11 mouse cellular contexts compared by ENCODE assay signal in the genomic region with DNA sequence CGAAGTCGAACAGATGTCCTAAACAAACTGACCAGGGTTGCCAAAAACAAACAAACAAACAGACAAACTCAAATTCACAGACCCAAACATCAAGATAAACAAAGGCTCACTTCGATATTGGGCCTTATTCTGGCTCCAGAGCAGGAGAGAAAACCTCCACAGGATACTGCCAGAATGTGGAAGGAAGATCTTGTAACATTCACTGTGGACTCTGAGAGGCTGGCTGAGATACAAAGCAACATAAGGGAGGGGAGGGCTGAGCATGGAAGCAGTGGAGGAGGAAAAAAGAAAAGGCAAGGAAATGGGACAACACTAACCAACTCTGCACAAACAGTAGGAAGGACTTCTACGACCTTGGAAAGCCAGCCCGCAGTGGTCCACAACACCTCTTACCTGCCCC. TPM values are rescaled to one million over a fixed set of nuclear protein-coding genes. Genes with fewer than 3 reads are reported as not detected.
DNase-seq lines count a peak whose midpoint lies in the region; ATAC-seq lines count a peak whose summit lies in the region.
"Had no signal": no experiment of that assay in that cellular context is flagged by ENCODE, and none has a peak within 500 bp of the region (broad histone marks: within the 10 kb centered on the region; RNA-seq: fewer than 3 reads in every experiment).

No protein-coding gene starts in this region.

- no peak for ATAC-seq in neural tube, embryonic 12.5 days (ENCODE audit: low FRiP score, low read depth)
- ATAC-seq in hindbrain, embryonic 14.5 days (ENCODE audit: low FRiP score): no peak
- no peak for ATAC-seq in neural tube, embryonic 13.5 days (ENCODE audit: low read depth)

- DNase-seq in cerebellum, adult 18-20 months: peak; percentile 43 to 56
- no peak for DNase-seq in cerebellum, postnatal 4 days (ENCODE audit: low spot score in 2 of 2)
- DNase-seq in neural tube, embryonic 10.5 days (ENCODE audit: extremely low spot score, low spot score): no peak
- no peak for DNase-seq in hindbrain, embryonic 14.5 days (ENCODE audit: low spot score)
- DNase-seq in thymus, postnatal 25 days: no peak
- no peak for DNase-seq in thymus, postnatal 14 days
- DNase-seq: heart, postnatal 10 days; kidney, postnatal 25 days had no signal

- peaks cover 13% of the 10 kb centered on the region for H3K36me3 ChIP-seq in neural tube, embryonic 12.5 days
- peaks cover 14% of the 10 kb centered on the region for H3K36me3 ChIP-seq in hindbrain, embryonic 14.5 days (replicated peaks; ENCODE audit: control insufficient read depth, insufficient read depth)
- H3K36me3 ChIP-seq in neural tube, embryonic 13.5 days: peaks cover 14% of the 10 kb centered on the region

- H3K4me1 ChIP-seq in neural tube, embryonic 12.5 days: peaks cover 11% of the 10 kb centered on the region; the same call in 1 of the 2 replicates
- no peaks in the 10 kb centered on the region; the same call in 1 of the 2 replicates for H3K4me1 ChIP-seq in hindbrain, embryonic 14.5 days (replicated peaks; ENCODE audit: control insufficient read depth, insufficient read depth, low read length)
- peaks cover 9% of the 10 kb centered on the region for H3K4me1 ChIP-seq in neural tube, embryonic 13.5 days (replicated peaks)

- WGBS in neural tube, embryonic 12.5 days: 93% methylated on average over 5 of the region's 5 CpGs
- 89% methylated on average over 5 of the region's 5 CpGs for WGBS in hindbrain, embryonic 14.5 days
- 94% methylated on average over 5 of the region's 5 CpGs for WGBS in neural tube, embryonic 13.5 days

- H3K27ac ChIP-seq in neural tube, embryonic 12.5 days: no peak overlapping the region
- H3K27ac ChIP-seq in hindbrain, embryonic 14.5 days: no peak overlapping the region
- H3K27ac ChIP-seq in neural tube, embryonic 13.5 days (replicated peaks): no peak overlapping the region
- H3K27ac ChIP-seq: liver, embryonic 12.5 days had no signal

- no peak overlapping the region for H3K4me3 ChIP-seq in neural tube, embryonic 12.5 days
- H3K4me3 ChIP-seq in hindbrain, embryonic 14.5 days (replicated peaks; ENCODE audit: low read length): peak overlapping the region; percentile 56
- peak overlapping the region; percentile 71 for H3K4me3 ChIP-seq in neural tube, embryonic 13.5 days

- peak overlapping the region; percentile 94 for H3K4me2 ChIP-seq in neural tube, embryonic 12.5 days (replicated peaks)
- H3K4me2 ChIP-seq in hindbrain, embryonic 14.5 days (replicated peaks): peak overlapping the region; percentile 74
- H3K4me2 ChIP-seq in neural tube, embryonic 13.5 days: peak overlapping the region; percentile 97

- H3K27me3 ChIP-seq in neural tube, embryonic 12.5 days (replicated peaks): no peaks in the 10 kb centered on the region
- H3K27me3 ChIP-seq in hindbrain, embryonic 14.5 days (ENCODE audit: control insufficient read depth, insufficient read depth, low read length): no peaks in the 10 kb centered on the region
- no peaks in the 10 kb centered on the region for H3K27me3 ChIP-seq in neural tube, embryonic 13.5 days

- no peak overlapping the region for H3K9ac ChIP-seq in neural tube, embryonic 12.5 days
- no peak overlapping the region for H3K9ac ChIP-seq in hindbrain, embryonic 14.5 days
- H3K9ac ChIP-seq in neural tube, embryonic 13.5 days: peak overlapping the region; percentile 89; the same call in 1 of the 2 replicates

- H3K9me3 ChIP-seq in neural tube, embryonic 12.5 days: no peaks in the 10 kb centered on the region
- H3K9me3 ChIP-seq in hindbrain, embryonic 14.5 days (ENCODE audit: control insufficient read depth, low read length): 0 out of 2 replicates have a peak, but pooled peaks cover 9% of the 10 kb centered on the region
- H3K9me3 ChIP-seq in neural tube, embryonic 13.5 days: no peaks in the 10 kb centered on the region
- H3K9me3 ChIP-seq: liver, embryonic 12.5 days had no signal

RNA-seq across cellular contexts. Expression of gene Zscan18, which starts 24.3 kb away (rescaled TPM):
- polyA plus RNA-seq in neural tube, embryonic 12.5 days (2016; fragmentation: Nextera tagmentation; extraction: Ambion mirVana): 11.5 and 13.6 TPM in 2 replicates
- 27.7 and 31.0 TPM in 2 replicates for polyA plus RNA-seq in hindbrain, embryonic 14.5 days (2014; fragmentation: Nextera tagmentation; extraction: Ambion mirVana)
- 16.7 and 18.5 TPM in 2 replicates for polyA plus RNA-seq in neural tube, embryonic 13.5 days (2015; fragmentation: Nextera tagmentation; extraction: Ambion mirVana)

RNA-seq across cellular contexts. Expression of gene Zfp329, which starts 39.5 kb away (rescaled TPM):
- 25.5 and 26.4 TPM in 2 replicates for polyA plus RNA-seq in neural tube, embryonic 12.5 days (2016; fragmentation: Nextera tagmentation; extraction: Ambion mirVana)
- polyA plus RNA-seq in hindbrain, embryonic 14.5 days (2014; fragmentation: Nextera tagmentation; extraction: Ambion mirVana): 30.8 and 31.5 TPM in 2 replicates
- polyA plus RNA-seq in neural tube, embryonic 13.5 days (2015; fragmentation: Nextera tagmentation; extraction: Ambion mirVana): 34.3 and 35.5 TPM in 2 replicates

RNA-seq across cellular contexts. Expression of gene Vmn2r56, which starts 44.3 kb away (rescaled TPM):
- not detected in 2 replicates for polyA plus RNA-seq in neural tube, embryonic 12.5 days (2016; fragmentation: Nextera tagmentation; extraction: Ambion mirVana)
- polyA plus RNA-seq in hindbrain, embryonic 14.5 days (2014; fragmentation: Nextera tagmentation; extraction: Ambion mirVana): not detected in 2 replicates
- not detected in 2 replicates for polyA plus RNA-seq in neural tube, embryonic 13.5 days (2015; fragmentation: Nextera tagmentation; extraction: Ambion mirVana)
- polyA plus RNA-seq: liver, embryonic 12.5 days had no signal

RNA-seq across cellular contexts. Expression of gene Zfp110, which starts 55.4 kb away (rescaled TPM):
- 27.4 and 32.4 TPM in 2 replicates for polyA plus RNA-seq in neural tube, embryonic 12.5 days (2016; fragmentation: Nextera tagmentation; extraction: Ambion mirVana)
- 26.9 and 27.7 TPM in 2 replicates for polyA plus RNA-seq in hindbrain, embryonic 14.5 days (2014; fragmentation: Nextera tagmentation; extraction: Ambion mirVana)
- polyA plus RNA-seq in neural tube, embryonic 13.5 days (2015; fragmentation: Nextera tagmentation; extraction: Ambion mirVana): 26.1 and 33.1 TPM in 2 replicates

Comparison
In these comparisons a context has a peak if more than half of its experiments do, and no peak if none do; other contexts are left out.
1. DNase-seq: peak in cerebellum, adult 18-20 months (2 of 2); none in cerebellum, postnatal 4 days (0 of 2), neural tube, embryonic 10.5 days (single experiment), hindbrain, embryonic 14.5 days (single experiment), thymus, postnatal 25 days (single experiment) and thymus, postnatal 14 days (single experiment).
2. Peak in every context shown above with its lines, with median percentiles within 50 percentile points of each other: H3K4me2 ChIP-seq.